Mouse (Mus musculus) liver, embryonic 11.5 days (tissue): ENCODE results near the gene Ccdc12. TPM values are rescaled to one million over a fixed set of nuclear protein-coding genes. Genes with fewer than 3 reads are reported as not detected.
"Not testable (repeated sequence)": the region's sequence is repeated elsewhere in the genome, so short reads cannot be mapped to it uniquely, and the experiment has no call there.

Experiments
- ATAC-seq: fragments of 200-750 bp; cut with Nextera tagmentation; replicated peaks from 2 replicates; pipeline ENCODE4 v1.8.0; 2017; ENCODE audit warnings: moderate number of reproducible peaks, mild to moderate bottlenecking, moderate TSS enrichment, moderate library complexity; ENCODE audit not compliant: low FRiP score
- DNase-seq: peaks from one replicate; pipeline ENCODE4 v3.0.0-alpha.2; 2017; ENCODE audit warnings: low spot score
- H3K27ac ChIP-seq: fragments of 300-500 bp; sonication (generic); 2 replicates; pipeline ENCODE4 v1.5.1; 2014; ENCODE audit warnings: mild to moderate bottlenecking, low read depth, low read length, control low read depth
- H3K27me3 ChIP-seq: fragments of 300-500 bp; sonication (generic); replicated peaks from 2 replicates; pipeline ENCODE4 v1.6.1; 2014; ENCODE audit warnings: low read length, mixed read lengths; ENCODE audit not compliant: control insufficient read depth, insufficient read depth
- H3K36me3 ChIP-seq: fragments of 300-500 bp; sonication (generic); 2 replicates; pipeline ENCODE4 v1.6.1; 2014; ENCODE audit warnings: mild to moderate bottlenecking, low read length, moderate library complexity, mixed read lengths; ENCODE audit not compliant: control insufficient read depth, insufficient read depth
- H3K4me1 ChIP-seq: fragments of 300-500 bp; sonication (generic); replicated peaks from 2 replicates; pipeline ENCODE4 v1.6.1; 2014; ENCODE audit warnings: low read length, mixed read lengths; ENCODE audit not compliant: control insufficient read depth, insufficient read depth
- H3K4me2 ChIP-seq: fragments of 300-500 bp; sonication (generic); 2 replicates; pipeline ENCODE4 v1.6.1; 2014; ENCODE audit warnings: mild to moderate bottlenecking, control low read depth, moderate library complexity
- H3K4me3 ChIP-seq: fragments of 300-500 bp; sonication (generic); 2 replicates; pipeline ENCODE4 v1.5.1; 2014; ENCODE audit warnings: low read depth, low read length, control low read depth
- H3K9ac ChIP-seq: fragments of 300-500 bp; sonication (generic); 2 replicates; pipeline ENCODE4 v1.6.1; 2014; ENCODE audit warnings: low read depth, low read length, control low read depth
- H3K9me3 ChIP-seq: fragments of 300-500 bp; sonication (generic); 2 replicates; pipeline ENCODE4 v1.6.1; 2016; ENCODE audit warnings: low read length, inconsistent platforms, mixed read lengths; ENCODE audit not compliant: control insufficient read depth
- WGBS: fragments of 180-500 bp; shearing (Covaris S2); extraction: QIAGEN DNeasy Blood & Tissue Kit; methylation state at CpG from one replicate; pipeline ENCODE4 v1.1.7; 2014; 5-methylcytosine and 5-hydroxymethylcytosine counted together
- polyA plus RNA-seq: library from polyadenylated mRNA; unstranded; fragments of >200 nt; fragmentation: Nextera tagmentation; extraction: Ambion mirVana; gene quantifications from 2 replicates; pipeline ENCODE4 v1.2.1, GENCODE M21; 2014

Ccdc12 gene
- polyA plus RNA-seq, 1 experiment from 2014 or later, result 161 TPM

- H3K27ac ChIP-seq, result peak overlapping the region; percentile 32; the same call in 1 of the 2 replicates
These were observed 20.2 kb downstream of the Ccdc12 start for GRCm38 (mm10) chr9:110676492-110676911.

GRCm38 (mm10) chr9:110678886-110679285, 22.6 kb downstream of the Ccdc12 start:
- Histone ChIP-seq H3K4me1 (peaks cover 44% of the 10 kb centered on the region), H3K4me3 (no peak overlapping the region), H3K9me3 (no peaks in the 10 kb centered on the region), H3K9ac (no peak overlapping the region), H3K27me3 (no peaks in the 10 kb centered on the region), H3K36me3 (no peaks in the 10 kb centered on the region), H3K27ac (no peak overlapping the region), H3K4me2 (no peak overlapping the region)
- ATAC-seq (no peak), DNase-seq (no peak)
- 74% methylated on average over 5 of the region's 5 CpGs for WGBS

More at GRCm38 (mm10) chr9:110676492-110676911, 20.2 kb downstream of the Ccdc12 start:
- Histone ChIP-seq H3K9ac (no peak overlapping the region), H3K9me3 (no peaks in the 10 kb centered on the region), H3K4me1 (peaks cover 46% of the 10 kb centered on the region), H3K36me3 (no peaks in the 10 kb centered on the region), H3K4me2 (peak overlapping the region; percentile 27), H3K27me3 (no peaks in the 10 kb centered on the region), H3K4me3 (no peak overlapping the region)
- ATAC-seq (peak; percentile 44), DNase-seq (no peak)
- 48% methylated on average over 8 of the region's 8 CpGs for WGBS

- Histone ChIP-seq H3K9me3 (no peaks in the 10 kb centered on the region), H3K9ac (no peak overlapping the region), H3K4me3 (no peak overlapping the region), H3K27me3 (no peaks in the 10 kb centered on the region), H3K27ac (no peak overlapping the region), H3K4me1 (peaks cover 41% of the 10 kb centered on the region), H3K4me2 (no peak overlapping the region), H3K36me3 (no peaks in the 10 kb centered on the region)
- WGBS, result 57% methylated on average over 7 of the region's 7 CpGs
- ATAC-seq, result no peak
- no peak for DNase-seq
These were observed 24.6 kb downstream of the Ccdc12 start for GRCm38 (mm10) chr9:110680736-110681507.

GRCm38 (mm10) chr9:110681817-110682216, 25.5 kb downstream of the Ccdc12 start:
- H3K9me3 ChIP-seq, result no peaks in the 10 kb centered on the region
- no peak for ATAC-seq
- DNase-seq, result no peak
- 90% methylated on average over 9 of the region's 9 CpGs for WGBS
- H3K4me2 ChIP-seq, result no peak overlapping the region
- H3K27ac ChIP-seq, result no peak overlapping the region
- no peaks in the 10 kb centered on the region for H3K27me3 ChIP-seq
- H3K4me1 ChIP-seq, result peaks cover 35% of the 10 kb centered on the region
- no peak overlapping the region for H3K9ac ChIP-seq
- H3K36me3 ChIP-seq, result no peaks in the 10 kb centered on the region
- H3K4me3 ChIP-seq, result no peak overlapping the region

- Histone ChIP-seq H3K4me3 (no peak overlapping the region), H3K4me1 (peaks cover 34% of the 10 kb centered on the region), H3K9ac (no peak overlapping the region), H3K27me3 (no peaks in the 10 kb centered on the region), H3K4me2 (no peak overlapping the region), H3K27ac (no peak overlapping the region), H3K9me3 (no peaks in the 10 kb centered on the region), H3K36me3 (no peaks in the 10 kb centered on the region)
- ATAC-seq (no peak), DNase-seq (no peak)
- 53% methylated on average over 5 of the region's 5 CpGs for WGBS
These were observed 26.0 kb downstream of the Ccdc12 start for GRCm38 (mm10) chr9:110682255-110682654.

- 82% methylated on average over 3 of the region's 3 CpGs for WGBS
- peaks cover 30% of the 10 kb centered on the region for H3K4me1 ChIP-seq
- not testable (repeated sequence) for ATAC-seq, H3K36me3 ChIP-seq, H3K4me3 ChIP-seq, H3K27me3 ChIP-seq, H3K9me3 ChIP-seq, H3K27ac ChIP-seq, DNase-seq, H3K9ac ChIP-seq, H3K4me2 ChIP-seq
These were observed 26.4 kb downstream of the Ccdc12 start for GRCm38 (mm10) chr9:110682697-110683096.

GRCm38 (mm10) chr9:110683574-110684099, 27.3 kb downstream of the Ccdc12 start:
- Histone ChIP-seq H3K4me1 (peaks cover 29% of the 10 kb centered on the region), H3K36me3 (no peaks in the 10 kb centered on the region), H3K4me3 (no peak overlapping the region), H3K27ac (no peak overlapping the region), H3K9ac (no peak overlapping the region; the same call in 1 of the 2 replicates), H3K27me3 (no peaks in the 10 kb centered on the region), H3K9me3 (no peaks in the 10 kb centered on the region), H3K4me2 (no peak overlapping the region)
- DNase-seq (no peak), ATAC-seq (no peak)
- WGBS, result 73% methylated on average over 4 of the region's 4 CpGs

- Histone ChIP-seq H3K9me3 (no peaks in the 10 kb centered on the region), H3K36me3 (no peaks in the 10 kb centered on the region), H3K4me1 (peaks cover 29% of the 10 kb centered on the region), H3K9ac (no peak overlapping the region), H3K4me3 (no peak overlapping the region), H3K27ac (peak overlapping the region; percentile 3; the same call in 1 of the 2 replicates), H3K4me2 (no peak overlapping the region), H3K27me3 (no peaks in the 10 kb centered on the region)
- DNase-seq, result no peak
- 73% methylated on average over 6 of the region's 6 CpGs for WGBS
- no peak for ATAC-seq
These were observed 28.0 kb downstream of the Ccdc12 start for GRCm38 (mm10) chr9:110684100-110684831.
